Mouse (Mus musculus): ENCODE measurements around the gene Wars2.

The Wars2 gene

GRCm38 (mm10) chr3:99247996-99248801 is 107.3 kb downstream of the Wars2 start:
- DNase-seq (ENCODE audit: low read depth, low spot score), result no peak

GRCm38 (mm10) chr3:99248831-99249550 is 108.1 kb downstream of the Wars2 start:
- DNase-seq (ENCODE audit: low read depth, low spot score), result no peak

GRCm38 (mm10) chr3:99249551-99249870 is 108.6 kb downstream of the Wars2 start:
- DNase-seq (ENCODE audit: low read depth, low spot score), result no peak

GRCm38 (mm10) chr3:99249906-99250305 is 109.0 kb downstream of the Wars2 start:
- no peak for DNase-seq (ENCODE audit: low read depth, low spot score)

GRCm38 (mm10) chr3:99251271-99252165 is 110.7 kb downstream of the Wars2 start:
- DNase-seq (ENCODE audit: low read depth, low spot score), result no peak

- DNase-seq (ENCODE audit: low read depth, low spot score), result no peak
These were observed 111.7 kb downstream of the Wars2 start for GRCm38 (mm10) chr3:99252461-99253091.

- no peak for DNase-seq (ENCODE audit: low read depth, low spot score)
These were observed 112.2 kb downstream of the Wars2 start for GRCm38 (mm10) chr3:99253092-99253488.

- no peak for DNase-seq (ENCODE audit: low read depth, low spot score)
These were observed 112.9 kb downstream of the Wars2 start for GRCm38 (mm10) chr3:99253497-99254451.

- no peak for DNase-seq (ENCODE audit: low read depth, low spot score)
These were observed 113.8 kb downstream of the Wars2 start for GRCm38 (mm10) chr3:99254559-99255151.

- DNase-seq (ENCODE audit: low read depth, low spot score), result no peak
These were observed 114.8 kb downstream of the Wars2 start for GRCm38 (mm10) chr3:99255411-99256365.

- DNase-seq (ENCODE audit: low read depth, low spot score), result no peak
These were observed 115.5 kb downstream of the Wars2 start for GRCm38 (mm10) chr3:99256366-99256750.

GRCm38 (mm10) chr3:99256766-99257165 is 115.9 kb downstream of the Wars2 start:
- no peak for DNase-seq (ENCODE audit: low read depth, low spot score)

- DNase-seq (ENCODE audit: low read depth, low spot score), result no peak
These were observed 117.0 kb downstream of the Wars2 start for GRCm38 (mm10) chr3:99257586-99258577.

- no peak for DNase-seq (ENCODE audit: low read depth, low spot score)
These were observed 118.9 kb downstream of the Wars2 start for GRCm38 (mm10) chr3:99259741-99260270.

GRCm38 (mm10) chr3:99260395-99260794 is 119.5 kb downstream of the Wars2 start:
- DNase-seq (ENCODE audit: low read depth, low spot score), result no peak

GRCm38 (mm10) chr3:99261371-99261791 is 120.5 kb downstream of the Wars2 start:
- DNase-seq (ENCODE audit: low read depth, low spot score), result no peak

- DNase-seq (ENCODE audit: low read depth, low spot score), result no peak
These were observed 121.1 kb downstream of the Wars2 start for GRCm38 (mm10) chr3:99261986-99262385.

All from retina, postnatal 7 days (tissue).